Mouse (Mus musculus) megakaryocyte, embryonic 14.5 days (primary cell): ENCODE results near the gene Rxfp4.

Experiments
- FLI1 ChIP-seq: IDR thresholded peaks from 2 replicates; pipeline ENCODE4 v1.6.1; 2012; ENCODE audit warnings: low read length, inconsistent platforms, mixed read lengths
- GATA1 ChIP-seq: IDR thresholded peaks from 3 replicates; pipeline ENCODE4 v1.6.1; 2012; ENCODE audit warnings: mixed read lengths, low read length, inconsistent platforms, borderline replicate concordance

GRCm38 (mm10) chr3:88630018-88630417 lies 22.9 kb downstream of the Rxfp4 start:
- TF ChIP-seq GATA1 (no peak), FLI1 (no peak)
